Mouse (Mus musculus) liver, postnatal 0 days (tissue): Measurements from ENCODE around the gene Ctr9.

Experiments
- CTCF ChIP-seq: sonication (generic); IDR thresholded peaks from 2 replicates; pipeline ENCODE4 v1.5.1; 2016; ENCODE audit warnings: antibody characterized with exemption, low read depth
- EP300 ChIP-seq: IDR thresholded peaks from 2 replicates; pipeline ENCODE4 v1.6.1; 2016; ENCODE audit warnings: antibody characterized with exemption, low read depth, mild to moderate bottlenecking

GRCm38 (mm10) chr7:111024068-111024594, 4.6 kb upstream of the Ctr9 start:
- TF ChIP-seq CTCF: no peak
- no peak for TF ChIP-seq EP300
